In the genomic region with DNA sequence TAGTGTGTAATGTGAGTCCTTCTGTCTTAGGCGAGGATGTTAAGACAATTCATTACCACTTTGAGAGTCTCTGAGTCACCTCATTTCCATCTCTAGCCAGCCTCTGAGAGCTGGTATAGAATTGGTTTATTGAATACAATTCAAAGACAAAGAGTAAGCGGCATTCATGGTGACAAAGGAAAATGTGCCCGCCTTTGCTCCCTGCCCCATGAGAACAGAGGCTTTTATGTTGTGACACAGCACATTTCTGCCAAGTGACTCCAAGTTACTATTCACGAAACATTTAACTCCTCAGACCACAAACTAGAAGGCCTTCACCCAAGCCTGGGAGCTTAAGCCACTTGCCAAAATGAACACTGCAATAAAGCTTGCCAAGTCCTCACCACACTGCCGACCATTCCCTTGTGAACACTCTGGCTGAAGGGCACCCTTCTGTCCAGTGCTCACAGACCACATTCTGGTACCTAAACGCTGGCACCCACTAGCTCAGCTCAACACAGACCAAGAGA, we compare ENCODE assay signal across 12 mouse cellular contexts. TPM values are rescaled to one million over a fixed set of nuclear protein-coding genes. Genes with fewer than 3 reads are reported as not detected.
DNase-seq lines count a peak whose midpoint lies in the region; ATAC-seq and TF ChIP-seq lines count a peak whose summit lies in the region.
"Had no signal": no experiment of that assay in that cellular context is flagged by ENCODE, and none has a peak within 500 bp of the region (broad histone marks: within the 10 kb centered on the region; RNA-seq: fewer than 3 reads in every experiment).

No protein-coding gene starts in this region.

- TF ChIP-seq CTCF in embryonic fibroblast, embryonic 13.5 days (IDR thresholded peaks at IDR 0.05; ENCODE audit: borderline replicate concordance, insufficient read depth, low read length), result no peak

- ATAC-seq in frontal cortex, adult (ENCODE audit: low TSS enrichment), result peak; percentile 55
- ATAC-seq: CD4-positive, CD25-positive, alpha-beta regulatory T cell, adult 4 months had no signal

- H3K4me1 ChIP-seq in embryonic fibroblast, embryonic 13.5 days (ENCODE audit: control insufficient read depth, insufficient read depth, low read length), result no peaks in the 10 kb centered on the region
- H3K4me1 ChIP-seq: liver, embryonic 13.5 days had no signal

- DNase-seq in frontal cortex, postnatal 10 days (ENCODE audit: low spot score in 2 of 2), result no peak
- DNase-seq in 3T3-L1 (ENCODE audit: low read depth, low spot score), result peak; percentile 71
- DNase-seq in layer of hippocampus, postnatal 14 days (ENCODE audit: low spot score in 2 of 2), result peak; percentile 35 to 61
- DNase-seq in spleen, adult 18-20 months, result no peak
- DNase-seq in heart, postnatal 14 days, result no peak
- no peak for DNase-seq in embryo, embryonic 11 days
- DNase-seq: cerebellum, postnatal 36 days; heart, postnatal 4 days; liver, embryonic 13.5 days had no signal

- peak overlapping the region; percentile 41; the same call in 1 of the 2 replicates for H3K27ac ChIP-seq in embryonic fibroblast, embryonic 13.5 days (ENCODE audit: insufficient read depth, low read length)
- H3K27ac ChIP-seq: liver, embryonic 13.5 days had no signal

- TF ChIP-seq POLR2A in embryonic fibroblast, embryonic 13.5 days (IDR thresholded peaks at IDR 0.05; ENCODE audit: low read depth, low read length), result no peak

- intact Hi-C loops in heart, postnatal 14 days (cut with DNase I), result no loop called here

- H3K4me3 ChIP-seq in embryonic fibroblast, embryonic 13.5 days (ENCODE audit: insufficient read depth, low read length), result no peak overlapping the region
- H3K4me3 ChIP-seq: liver, embryonic 13.5 days had no signal

RNA-seq across cellular contexts. Expression of gene Dclk2, which starts 47.5 kb away (rescaled TPM):
- polyA plus RNA-seq in embryonic fibroblast, embryonic 13.5 days (2011; ENCODE audit: insufficient read length, low read depth, missing spikeins), result 3.6 and 8.3 TPM in 2 replicates
- 100 to 1,000 TPM; 129 to 130 TPM for total RNA-seq in layer of hippocampus, postnatal 14 days (2021)
- total RNA-seq in heart, postnatal 14 days (2021), result 1 to 10 TPM; 2.6 to 4.2 TPM

Comparison
In these comparisons a context has a peak if more than half of its experiments do, and no peak if none do; other contexts are left out.
1. DNase-seq: peak in 3T3-L1 (single experiment) and layer of hippocampus, postnatal 14 days (2 of 2); none in frontal cortex, postnatal 10 days (0 of 2), spleen, adult 18-20 months (0 of 2), heart, postnatal 14 days (0 of 2) and embryo, embryonic 11 days (single experiment).
2. RNA of gene Dclk2, which starts 47.5 kb away (total RNA-seq): 129 to 130 TPM in layer of hippocampus, postnatal 14 days; 2.6 to 4.2 TPM in heart, postnatal 14 days; every median in the first group is over 10 times any median in the second.